Mouse (Mus musculus) erythroblast, embryonic 14.5 days (primary cell): ENCODE measurements around the gene Ltbp1.

Experiments used
- GATA1 ChIP-seq: IDR thresholded peaks from 2 replicates; pipeline ENCODE4 v1.6.1; 2012; ENCODE audit warnings: low read length, inconsistent platforms, mixed read lengths
- TAL1 ChIP-seq: IDR thresholded peaks from 3 replicates; pipeline ENCODE4 v1.6.1; 2012; ENCODE audit warnings: low read length, inconsistent platforms, mixed read lengths

- TF ChIP-seq GATA1 = no peak
- no peak for TF ChIP-seq TAL1
Observed at GRCm38 (mm10) chr17:75090556-75090955, 85.2 kb downstream of the Ltbp1 start.
